Mouse (Mus musculus): ENCODE results near the gene Golt1b. TPM values are rescaled to one million over a fixed set of nuclear protein-coding genes. Genes with fewer than 3 reads are reported as not detected.

Golt1b gene
- 10 to 100 TPM; 17.1 to 22.8 TPM for polyA plus RNA-seq (2017; shearing (Covaris generic))

GRCm38 (mm10) chr6:142387011-142387754 is at the start of gene Golt1b, which contains the start of gene Recql:
Gene Golt1b (plus strand): TSS chr6:142387221.
Gene Recql (minus strand): TSS chr6:142387087.

GRCm38 (mm10) chr6:142345440-142346038 is 41.5 kb upstream of the Golt1b start, which contains the start of gene Pyroxd1:
Gene Pyroxd1 (plus strand): TSS chr6:142345654.

GRCm38 (mm10) chr6:142412906-142413491 is 26.0 kb downstream of the Golt1b start, which contains the start of gene Spx:
Gene Spx (plus strand): TSS chr6:142413441.

Other genes starting within 250 kb of the Golt1b start
- 1 to 10 TPM in 1 of 2 experiments, under 1 TPM in 1; 0.43 to 1.5 TPM for gene Slco1a6, start 178.7 kb upstream of the Golt1b start, polyA plus RNA-seq (2017; shearing (Covaris generic))
- gene Iapp, start 88.8 kb upstream of the Golt1b start, polyA plus RNA-seq (2017; shearing (Covaris generic)), result under 1 TPM in 1 of 2 experiments, not detected in 1; 0.61 TPM
- not detected for gene Slco1a5, start 64.2 kb upstream of the Golt1b start, polyA plus RNA-seq (2017; shearing (Covaris generic))
- 10 to 100 TPM; 20.9 to 22.7 TPM for gene Pyroxd1, start 41.6 kb upstream of the Golt1b start, polyA plus RNA-seq (2017; shearing (Covaris generic))
- gene Recql, start 134 bp upstream of the Golt1b start, polyA plus RNA-seq (2017; shearing (Covaris generic)), result 10 to 100 TPM; 44.4 to 59.4 TPM
- 1 to 10 TPM in 1 of 2 experiments, not detected in 1; 1.1 TPM for gene Spx, start 26.2 kb downstream of the Golt1b start, polyA plus RNA-seq (2017; shearing (Covaris generic))
- gene Gys2, start 85.9 kb downstream of the Golt1b start, polyA plus RNA-seq (2017; shearing (Covaris generic)), result under 1 TPM in 1 of 2 experiments, not detected in 1; 0.34 TPM
- 100 to 1,000 TPM; 104 to 108 TPM for gene Ldhb, start 120.7 kb downstream of the Golt1b start, polyA plus RNA-seq (2017; shearing (Covaris generic))
- 1 to 10 TPM in 1 of 2 experiments, under 1 TPM in 1; 0.11 to 1.4 TPM for gene Kcnj8, start 184.4 kb downstream of the Golt1b start, polyA plus RNA-seq (2017; shearing (Covaris generic))

All from inflammation-experienced regulatory T-cells (primary cell).